Mouse (Mus musculus) right cerebral cortex, postnatal 14 days (tissue): ENCODE results near the gene Agap1.
"Not testable (repeated sequence)": the region's sequence is repeated elsewhere in the genome, so short reads cannot be mapped to it uniquely, and the experiment has no call there.

ENCODE experiments used
- DNase-seq: peaks from one replicate; pipeline ENCODE4 v3.0.0; 2022

The Agap1 gene

DNA sequence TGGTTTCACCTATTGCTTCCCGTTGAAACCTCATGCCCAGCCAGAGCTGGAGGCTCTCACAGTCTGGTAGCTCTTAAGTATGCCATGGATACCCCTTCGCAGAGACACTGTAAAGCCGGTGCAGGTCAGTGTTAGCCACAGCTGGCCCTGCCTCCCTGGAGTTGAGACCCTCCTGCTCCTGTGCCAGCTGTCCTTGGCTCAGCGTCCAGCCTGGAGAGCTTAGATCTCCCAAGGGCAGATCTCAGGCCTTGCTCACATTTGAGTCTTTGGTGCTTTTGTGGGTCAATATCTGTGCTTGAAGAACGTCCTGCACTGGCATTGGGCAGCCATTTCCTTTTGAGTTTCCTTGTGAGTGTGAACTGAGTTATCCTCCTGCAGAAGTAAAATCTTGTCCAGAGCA, 7.3 kb downstream of the Agap1 start:
- no peak for DNase-seq

DNA sequence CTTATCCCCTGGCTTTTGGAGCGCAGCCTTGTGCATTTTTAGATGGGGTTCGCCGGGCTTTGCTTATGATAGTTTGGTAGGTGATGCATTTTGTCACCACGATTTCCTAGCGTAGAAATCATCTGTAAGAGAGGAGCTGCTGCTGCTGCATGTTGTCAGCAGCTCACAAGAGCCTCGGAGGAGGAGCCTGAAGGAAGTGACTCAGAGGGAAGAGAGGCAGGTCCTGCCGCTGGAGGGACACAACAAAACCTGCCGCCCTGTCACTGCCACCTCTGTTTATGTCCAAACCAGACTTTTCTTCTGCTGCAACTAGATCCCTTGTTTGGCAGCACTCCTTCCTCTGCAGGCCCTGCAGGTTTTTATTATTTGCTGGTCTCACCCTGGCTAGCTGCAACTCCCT, 8.5 kb downstream of the Agap1 start:
- no peak for DNase-seq

DNA sequence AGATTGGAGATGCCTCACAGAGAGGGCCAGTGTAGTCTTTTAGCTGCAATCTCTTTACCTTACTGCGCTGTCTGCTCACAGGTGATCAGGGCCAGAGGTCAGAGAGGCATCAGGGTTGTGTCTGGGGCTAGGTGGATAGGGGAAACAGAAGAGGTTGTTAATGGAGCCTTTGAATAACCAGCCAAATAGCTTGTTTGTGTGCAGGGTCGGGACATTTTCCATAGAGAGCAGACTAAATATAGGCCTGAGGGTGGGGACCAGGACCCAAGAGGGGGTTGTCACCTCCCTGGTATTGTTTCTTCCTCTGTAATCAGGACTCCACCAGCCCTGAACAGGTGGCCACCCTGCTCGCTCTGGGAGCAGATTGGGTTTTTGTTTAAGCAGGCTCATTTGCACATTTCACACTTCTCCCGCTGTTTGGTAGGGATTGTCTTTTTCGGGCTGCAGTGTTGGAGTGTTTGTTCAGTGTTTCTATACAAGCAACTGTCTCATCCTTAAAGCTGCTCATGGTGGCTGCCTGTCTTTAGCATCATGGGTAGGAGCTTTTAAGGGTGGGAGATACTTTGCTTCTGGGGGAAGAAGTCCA, 10.9 kb downstream of the Agap1 start:
- DNase-seq: no peak

DNA sequence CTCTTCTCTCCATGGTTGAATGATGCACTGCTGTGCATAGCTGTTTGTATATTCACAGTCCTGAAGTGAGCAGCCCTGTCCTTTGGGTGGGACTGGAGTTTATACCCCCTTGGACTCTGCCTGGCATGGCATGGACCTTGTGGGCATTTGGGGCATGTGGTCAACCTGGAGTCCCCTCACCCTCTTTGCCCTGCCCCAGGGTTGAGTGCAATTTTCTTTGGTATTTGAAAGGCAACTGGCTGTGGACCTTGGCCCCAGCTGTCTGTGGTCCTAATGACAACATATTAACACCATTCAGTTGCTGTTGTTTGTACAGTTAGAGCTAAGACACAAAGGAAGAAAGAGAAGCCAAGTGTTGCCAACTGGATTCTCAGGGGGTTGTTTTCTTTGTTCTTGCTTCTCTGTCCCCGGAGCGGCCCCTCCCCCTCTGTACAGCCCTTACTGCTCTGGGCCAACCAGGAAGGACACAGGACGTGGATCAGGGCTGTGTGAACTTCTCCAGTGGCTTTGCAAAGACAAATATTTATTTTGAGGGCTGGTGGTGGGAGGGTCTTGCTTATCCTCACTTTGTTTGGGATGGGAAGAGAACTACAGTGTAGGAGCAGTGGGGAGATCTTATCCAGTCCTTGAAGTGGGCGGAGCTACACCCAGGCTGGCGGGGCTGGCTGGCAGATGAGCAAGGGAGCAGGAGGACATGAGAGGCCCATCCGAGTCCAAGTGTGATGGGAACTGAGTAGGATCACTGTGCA, 12.9 kb downstream of the Agap1 start:
- no peak for DNase-seq

DNA sequence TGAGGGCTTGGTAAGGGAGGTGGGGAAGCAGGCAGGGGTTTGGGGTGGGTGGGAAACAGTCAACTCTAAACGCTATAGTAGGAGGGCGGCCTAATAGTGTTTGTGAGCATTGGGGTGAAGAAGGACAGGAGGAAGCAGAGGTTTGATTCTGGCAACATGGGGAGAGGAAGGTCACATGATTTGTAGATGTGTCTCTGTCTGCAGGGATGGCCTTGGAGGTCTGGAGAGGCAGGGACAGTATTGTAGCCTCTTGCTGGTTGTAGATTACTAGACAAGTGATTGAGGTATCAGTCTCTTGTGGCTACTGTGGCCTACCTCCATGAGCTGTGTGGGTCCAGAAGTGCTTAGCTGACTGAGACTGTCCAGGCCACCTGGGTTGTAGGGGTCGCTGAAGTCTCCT, 13.5 kb downstream of the Agap1 start:
- no peak for DNase-seq

DNA sequence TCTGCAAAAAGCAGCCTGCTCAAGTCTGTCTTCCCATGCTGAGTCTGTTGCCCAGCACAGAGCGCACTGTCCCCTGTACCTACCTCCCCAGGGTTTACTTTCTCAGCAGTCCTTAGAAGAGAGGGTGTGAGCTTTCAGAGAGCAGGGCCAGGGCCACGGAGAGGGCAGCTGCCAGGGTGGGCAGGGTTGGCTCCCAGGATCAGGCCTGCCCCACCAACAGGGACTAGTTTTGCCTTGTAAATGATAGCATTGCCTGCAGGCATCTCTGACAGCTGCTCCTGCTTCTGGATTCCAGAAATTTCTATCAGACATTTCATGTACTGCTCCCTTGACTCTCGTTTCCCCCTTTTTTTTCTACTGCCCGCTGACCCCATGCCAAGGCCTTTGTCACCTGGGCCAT, 16.8 kb downstream of the Agap1 start:
- DNase-seq: no peak

- DNase-seq: no peak
These were observed 17.3 kb downstream of the Agap1 start for GRCm38 (mm10) chr1:89471891-89472290.

- DNase-seq: no peak
These were observed 19.3 kb downstream of the Agap1 start for GRCm38 (mm10) chr1:89473946-89474345.

- no peak for DNase-seq
These were observed 20.2 kb downstream of the Agap1 start for GRCm38 (mm10) chr1:89474853-89475252.

- DNase-seq: no peak
These were observed 22.4 kb downstream of the Agap1 start for GRCm38 (mm10) chr1:89477033-89477432.

DNA sequence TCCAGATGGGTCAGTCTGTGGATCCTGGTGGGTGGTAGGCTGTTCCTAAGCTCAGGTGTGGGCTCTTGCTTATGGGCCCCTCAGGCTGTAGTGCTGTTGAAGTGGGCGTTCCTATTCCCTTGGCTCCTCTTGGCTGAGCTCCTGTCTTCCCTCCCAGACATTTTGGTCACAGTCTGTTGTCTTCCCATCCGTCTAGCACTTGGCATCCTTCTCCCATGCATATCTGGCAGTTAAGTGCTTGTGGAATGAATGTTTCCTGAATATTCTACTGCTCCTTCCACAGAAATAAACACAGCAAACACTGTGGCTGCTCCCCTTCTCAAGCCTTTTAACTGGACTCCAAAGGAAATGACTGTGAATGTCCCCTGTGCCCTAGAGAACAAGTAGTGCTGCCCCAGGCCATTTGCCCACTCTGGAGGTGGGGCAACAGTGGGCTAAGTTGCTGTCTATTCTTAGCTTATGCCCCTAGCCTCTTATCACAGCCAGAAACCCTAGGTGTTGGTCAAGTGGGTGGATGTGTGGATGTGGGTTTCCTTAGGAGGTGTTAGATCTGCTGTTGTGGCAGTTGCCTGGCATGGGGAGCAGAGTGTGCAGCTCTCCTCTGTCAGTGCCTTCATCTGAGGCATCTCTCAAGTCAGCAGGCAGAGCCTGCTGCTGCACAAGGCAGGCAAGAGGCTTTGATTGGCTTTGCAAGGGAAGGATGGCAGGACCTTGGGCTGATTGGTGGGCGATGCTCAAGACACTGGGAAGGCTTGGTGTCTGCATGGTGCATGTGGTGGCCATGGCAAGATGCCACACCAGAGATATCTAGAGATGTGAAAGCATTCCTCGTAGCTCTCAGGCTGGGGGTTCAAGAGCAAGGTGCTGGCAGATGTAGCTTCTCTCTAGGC, 24.2 kb downstream of the Agap1 start:
- DNase-seq: no peak

DNA sequence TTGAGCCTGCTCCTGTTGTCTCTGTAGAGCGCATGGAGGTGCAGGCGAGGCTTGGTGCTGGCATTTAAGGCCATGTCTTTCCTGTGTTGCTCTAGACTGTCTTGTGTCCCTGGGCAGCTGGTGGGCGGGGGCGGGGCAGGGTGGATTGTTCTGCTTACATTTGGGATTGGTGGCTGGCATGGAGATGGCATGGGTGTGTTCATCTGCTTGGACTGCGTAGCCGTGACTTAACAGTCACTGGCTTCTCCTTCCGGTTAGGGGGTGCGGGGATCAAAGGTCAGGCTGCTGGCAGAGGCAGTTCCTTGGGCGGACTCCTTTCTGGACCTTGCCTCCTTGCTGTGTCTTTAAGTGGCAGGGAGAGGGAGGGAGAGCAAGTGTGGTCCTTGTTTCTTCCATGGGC, 26.5 kb downstream of the Agap1 start:
- no peak for DNase-seq

GRCm38 (mm10) chr1:89482812-89483211, 28.2 kb downstream of the Agap1 start:
- no peak for DNase-seq

DNA sequence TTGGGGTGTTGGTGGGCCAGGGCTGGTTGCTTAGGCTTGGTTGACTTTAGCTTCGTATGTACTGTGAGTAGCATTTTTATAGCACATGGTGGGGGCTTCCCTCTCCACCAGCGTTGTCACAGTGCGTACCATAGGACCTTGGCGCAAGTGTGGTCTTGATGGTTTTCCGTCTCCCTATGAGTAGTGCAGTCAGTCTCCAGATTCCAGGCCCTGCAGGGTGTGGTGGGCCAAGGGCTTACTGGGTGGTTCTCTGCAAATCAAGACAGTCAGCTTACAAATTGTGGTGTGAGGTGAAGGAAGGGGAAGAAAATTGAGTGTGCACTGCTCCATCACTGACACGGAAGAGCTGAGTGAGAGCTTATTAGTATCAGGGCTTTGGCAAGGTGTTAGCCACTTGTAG, 32.3 kb downstream of the Agap1 start:
- DNase-seq: no peak

GRCm38 (mm10) chr1:89489111-89489971, 34.7 kb downstream of the Agap1 start:
- no peak for DNase-seq

DNA sequence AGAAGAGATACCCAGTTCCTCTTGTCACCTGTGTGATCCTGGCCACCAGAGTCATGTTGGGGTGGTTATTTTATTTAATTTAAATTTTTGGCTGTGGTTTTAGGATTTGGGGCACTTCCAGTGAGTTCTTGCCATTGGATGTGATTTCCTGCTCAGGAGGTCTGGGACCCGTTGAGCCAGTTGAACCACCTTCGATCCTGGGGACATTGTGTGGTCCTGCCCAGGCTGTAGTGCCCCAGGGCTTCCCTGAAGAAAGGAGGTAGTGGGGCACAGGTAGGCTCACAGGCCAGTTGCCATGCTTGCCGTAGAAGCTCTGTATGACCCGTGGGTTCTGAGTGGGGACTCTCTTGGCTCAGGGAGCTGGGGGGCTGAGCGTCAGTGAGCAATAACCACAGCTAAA, 38.6 kb downstream of the Agap1 start:
- no peak for DNase-seq

GRCm38 (mm10) chr1:89494816-89495215, 40.2 kb downstream of the Agap1 start:
- no peak for DNase-seq

GRCm38 (mm10) chr1:89496204-89496603, 41.6 kb downstream of the Agap1 start:
- DNase-seq: no peak

GRCm38 (mm10) chr1:89500925-89501324, 46.3 kb downstream of the Agap1 start:
- DNase-seq: no peak

- no peak for DNase-seq
These were observed 46.7 kb downstream of the Agap1 start for GRCm38 (mm10) chr1:89501346-89501745.

- not testable (repeated sequence) for DNase-seq
These were observed 47.3 kb downstream of the Agap1 start for GRCm38 (mm10) chr1:89501891-89502290.

- no peak for DNase-seq
These were observed 54.6 kb downstream of the Agap1 start for GRCm38 (mm10) chr1:89509196-89509595.
